Mouse (Mus musculus): ENCODE results near the gene Hspa1b. TPM values are rescaled to one million over a fixed set of nuclear protein-coding genes. Genes with fewer than 3 reads are reported as not detected.
"Not testable (repeated sequence)": the region's sequence is repeated elsewhere in the genome, so short reads cannot be mapped to it uniquely, and the experiment has no call there.

Hspa1b gene
- polyA plus RNA-seq, 1 experiment, result 4.5 TPM

- Histone ChIP-seq H3K36me3 (replicated peaks; ENCODE audit: low read length) (peaks cover 56% of the 10 kb centered on the region), H3K4me3 (replicated peaks) (peak within 1 kb of the TSS; percentile 100), H3K9me3 (no peaks in the 10 kb centered on the region), H3K4me1 (peaks cover 78% of the 10 kb centered on the region), H3K27me3 (replicated peaks) (no peaks in the 10 kb centered on the region)
- TF ChIP-seq GATA1 (IDR thresholded peaks at IDR 0.05; ENCODE audit: borderline replicate concordance, low read length) (no peak), FLI1 (IDR thresholded peaks at IDR 0.05; ENCODE audit: low read length) (peak; percentile 51; the same call in 1 of the 2 replicates)
Observed at GRCm38 (mm10) chr17:35000717-35001451, 41.8 kb upstream of the Hspa1b start, which contains the start of gene Vars. Gene Vars (plus strand): TSS chr17:35000987.

- Histone ChIP-seq H3K4me3 (replicated peaks) (peak overlapping the region; percentile 100), H3K4me1 (peaks cover 71% of the 10 kb centered on the region), H3K36me3 (replicated peaks; ENCODE audit: low read length) (peaks cover 48% of the 10 kb centered on the region)
- not testable (repeated sequence) for H3K27me3 ChIP-seq (replicated peaks); H3K9me3 ChIP-seq
Observed at GRCm38 (mm10) chr17:34999871-35000716, 41.1 kb upstream of the Hspa1b start.

- peaks cover 36% of the 10 kb centered on the region for H3K36me3 ChIP-seq (replicated peaks; ENCODE audit: low read length)
- H3K27me3 ChIP-seq (replicated peaks), result no peaks in the 10 kb centered on the region
- peak overlapping the region; percentile 92 for H3K4me3 ChIP-seq (replicated peaks)
- peaks cover 63% of the 10 kb centered on the region for H3K4me1 ChIP-seq
- H3K9me3 ChIP-seq, result no peaks in the 10 kb centered on the region
- TF ChIP-seq GATA1 (IDR thresholded peaks at IDR 0.05; ENCODE audit: borderline replicate concordance, low read length), result no peak
- no peak for TF ChIP-seq FLI1 (IDR thresholded peaks at IDR 0.05; ENCODE audit: low read length)
Observed at GRCm38 (mm10) chr17:34998526-34999430, 39.7 kb upstream of the Hspa1b start.

GRCm38 (mm10) chr17:34997142-34997483 lies 38.1 kb upstream of the Hspa1b start:
- Histone ChIP-seq H3K4me1 (peaks cover 48% of the 10 kb centered on the region), H3K9me3 (no peaks in the 10 kb centered on the region), H3K27me3 (replicated peaks) (no peaks in the 10 kb centered on the region), H3K36me3 (replicated peaks; ENCODE audit: low read length) (peaks cover 33% of the 10 kb centered on the region), H3K4me3 (replicated peaks) (no peak overlapping the region)
- TF ChIP-seq GATA1 (IDR thresholded peaks at IDR 0.05; ENCODE audit: borderline replicate concordance, low read length) (no peak), FLI1 (IDR thresholded peaks at IDR 0.05; ENCODE audit: low read length) (no peak)

- TF ChIP-seq FLI1 (IDR thresholded peaks at IDR 0.05; ENCODE audit: low read length), result no peak
- TF ChIP-seq GATA1 (IDR thresholded peaks at IDR 0.05; ENCODE audit: borderline replicate concordance, low read length), result no peak
- Histone ChIP-seq H3K36me3 (replicated peaks; ENCODE audit: low read length) (peaks cover 37% of the 10 kb centered on the region), H3K4me3 (replicated peaks) (peak overlapping the region; percentile 39), H3K9me3 (no peaks in the 10 kb centered on the region), H3K27me3 (replicated peaks) (no peaks in the 10 kb centered on the region), H3K4me1 (peaks cover 43% of the 10 kb centered on the region)
Observed at GRCm38 (mm10) chr17:34996411-34997141, 37.5 kb upstream of the Hspa1b start.

- peaks cover 43% of the 10 kb centered on the region for H3K36me3 ChIP-seq (replicated peaks; ENCODE audit: low read length)
- not testable (repeated sequence) for H3K9me3 ChIP-seq; H3K4me3 ChIP-seq (replicated peaks); H3K27me3 ChIP-seq (replicated peaks)
- peaks cover 44% of the 10 kb centered on the region for H3K4me1 ChIP-seq
Observed at GRCm38 (mm10) chr17:34995927-34996326, 36.9 kb upstream of the Hspa1b start.

- not testable (repeated sequence) for H3K27me3 ChIP-seq (replicated peaks); H3K9me3 ChIP-seq; H3K4me3 ChIP-seq (replicated peaks)
- Histone ChIP-seq H3K4me1 (peaks cover 46% of the 10 kb centered on the region), H3K36me3 (replicated peaks; ENCODE audit: low read length) (peaks cover 49% of the 10 kb centered on the region)
Observed at GRCm38 (mm10) chr17:34995192-34995591, 36.2 kb upstream of the Hspa1b start.

- Histone ChIP-seq H3K4me1 (peaks cover 43% of the 10 kb centered on the region), H3K27me3 (replicated peaks) (no peaks in the 10 kb centered on the region), H3K9me3 (no peaks in the 10 kb centered on the region), H3K4me3 (replicated peaks) (no peak overlapping the region), H3K36me3 (replicated peaks; ENCODE audit: low read length) (peaks cover 49% of the 10 kb centered on the region)
- no peak for TF ChIP-seq FLI1 (IDR thresholded peaks at IDR 0.05; ENCODE audit: low read length)
Observed at GRCm38 (mm10) chr17:34994751-34995150, 35.7 kb upstream of the Hspa1b start.

GRCm38 (mm10) chr17:34984218-34984617 lies 25.2 kb upstream of the Hspa1b start:
- TF ChIP-seq GATA1 (IDR thresholded peaks at IDR 0.05; ENCODE audit: borderline replicate concordance, low read length) (no peak), FLI1 (IDR thresholded peaks at IDR 0.05; ENCODE audit: low read length) (no peak)
- H3K4me1 ChIP-seq, result peaks cover 30% of the 10 kb centered on the region
- H3K27me3 ChIP-seq (replicated peaks), result no peaks in the 10 kb centered on the region
- H3K4me3 ChIP-seq (replicated peaks), result no peak overlapping the region
- no peaks in the 10 kb centered on the region for H3K9me3 ChIP-seq
- peaks cover 34% of the 10 kb centered on the region for H3K36me3 ChIP-seq (replicated peaks; ENCODE audit: low read length)

All from megakaryocyte, embryonic 14.5 days (primary cell).